Mouse (Mus musculus) midbrain, embryonic 13.5 days (tissue): Measurements from ENCODE around the gene Kmt2d. TPM values are rescaled to one million over a fixed set of nuclear protein-coding genes. Genes with fewer than 3 reads are reported as not detected.

Experiments used
- ATAC-seq: fragments of 200-750 bp; cut with Nextera tagmentation; 2 replicates; pipeline ENCODE4 v1.8.0; 2017; ENCODE audit warnings: mild to moderate bottlenecking, moderate TSS enrichment, moderate library complexity
- H3K27ac ChIP-seq: fragments of 300-500 bp; sonication (generic); 2 replicates; pipeline ENCODE4 v1.5.1; 2015; ENCODE audit warnings: inconsistent platforms, mild to moderate bottlenecking, moderate library complexity
- H3K27me3 ChIP-seq: fragments of 300-500 bp; sonication (generic); 2 replicates; pipeline ENCODE4 v1.6.1; 2015; ENCODE audit warnings: mild to moderate bottlenecking, inconsistent platforms
- H3K36me3 ChIP-seq: fragments of 300-500 bp; sonication (generic); 2 replicates; pipeline ENCODE4 v1.6.1; 2015; ENCODE audit warnings: mild to moderate bottlenecking, inconsistent platforms
- H3K4me1 ChIP-seq: fragments of 300-500 bp; sonication (generic); replicated peaks from 2 replicates; pipeline ENCODE4 v1.6.1; 2015; ENCODE audit warnings: inconsistent platforms
- H3K4me2 ChIP-seq: fragments of 300-500 bp; sonication (generic); replicated peaks from 2 replicates; pipeline ENCODE4 v1.6.1; 2015; ENCODE audit warnings: moderate library complexity, mild to moderate bottlenecking, inconsistent platforms
- H3K4me3 ChIP-seq: fragments of 300-500 bp; sonication (generic); replicated peaks from 2 replicates; pipeline ENCODE4 v1.5.1; 2015; ENCODE audit warnings: mild to moderate bottlenecking, inconsistent platforms
- H3K9ac ChIP-seq: fragments of 300-500 bp; sonication (generic); replicated peaks from 2 replicates; pipeline ENCODE4 v1.6.1; 2015; ENCODE audit warnings: mild to moderate bottlenecking, inconsistent platforms
- H3K9me3 ChIP-seq: fragments of 300-500 bp; sonication (generic); 2 replicates; pipeline ENCODE4 v1.6.1; 2016; ENCODE audit warnings: mild to moderate bottlenecking, inconsistent platforms
- WGBS: fragments of 180-500 bp; shearing (Covaris S2); methylation state at CpG from one replicate; pipeline ENCODE4 v1.1.7; 2015; 5-methylcytosine and 5-hydroxymethylcytosine counted together
- polyA plus RNA-seq: library from polyadenylated mRNA; unstranded; fragments of >200 nt; fragmentation: Nextera tagmentation; extraction: Ambion mirVana; gene quantifications from 2 replicates; pipeline ENCODE4 v1.2.1, GENCODE M21; 2015

Kmt2d gene
- polyA plus RNA-seq, 1 experiment from 2014 or later = 13.9 TPM

DNA sequence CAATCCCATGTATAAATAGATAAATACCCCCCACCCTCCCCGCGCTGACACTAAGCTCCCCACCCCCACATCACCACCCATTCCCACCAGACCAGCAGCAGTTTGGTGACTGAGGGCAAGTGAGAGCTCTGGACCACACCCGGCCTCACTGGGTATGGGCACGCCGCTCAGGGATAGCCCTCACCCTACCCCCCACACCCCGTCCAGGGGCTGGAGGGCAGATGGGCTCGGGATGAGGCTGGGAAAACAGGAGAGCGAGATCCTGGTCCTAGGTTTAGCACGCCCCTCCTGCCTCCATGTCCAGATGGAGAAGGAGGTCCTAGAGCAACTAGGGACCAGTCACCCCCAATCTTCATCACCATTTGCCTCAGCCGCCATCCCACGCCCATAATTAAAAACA is 37.7 kb downstream of the Kmt2d start:
- 88% methylated on average over 11 of the region's 11 CpGs for WGBS
- H3K4me3 ChIP-seq = no peak overlapping the region
- no peaks in the 10 kb centered on the region for H3K9me3 ChIP-seq
- H3K4me1 ChIP-seq = peaks cover 17% of the 10 kb centered on the region
- no peak for ATAC-seq
- H3K9ac ChIP-seq = no peak overlapping the region
- no peaks in the 10 kb centered on the region for H3K27me3 ChIP-seq
- no peak overlapping the region for H3K27ac ChIP-seq
- H3K36me3 ChIP-seq = peaks cover 53% of the 10 kb centered on the region
- no peak overlapping the region for H3K4me2 ChIP-seq

DNA sequence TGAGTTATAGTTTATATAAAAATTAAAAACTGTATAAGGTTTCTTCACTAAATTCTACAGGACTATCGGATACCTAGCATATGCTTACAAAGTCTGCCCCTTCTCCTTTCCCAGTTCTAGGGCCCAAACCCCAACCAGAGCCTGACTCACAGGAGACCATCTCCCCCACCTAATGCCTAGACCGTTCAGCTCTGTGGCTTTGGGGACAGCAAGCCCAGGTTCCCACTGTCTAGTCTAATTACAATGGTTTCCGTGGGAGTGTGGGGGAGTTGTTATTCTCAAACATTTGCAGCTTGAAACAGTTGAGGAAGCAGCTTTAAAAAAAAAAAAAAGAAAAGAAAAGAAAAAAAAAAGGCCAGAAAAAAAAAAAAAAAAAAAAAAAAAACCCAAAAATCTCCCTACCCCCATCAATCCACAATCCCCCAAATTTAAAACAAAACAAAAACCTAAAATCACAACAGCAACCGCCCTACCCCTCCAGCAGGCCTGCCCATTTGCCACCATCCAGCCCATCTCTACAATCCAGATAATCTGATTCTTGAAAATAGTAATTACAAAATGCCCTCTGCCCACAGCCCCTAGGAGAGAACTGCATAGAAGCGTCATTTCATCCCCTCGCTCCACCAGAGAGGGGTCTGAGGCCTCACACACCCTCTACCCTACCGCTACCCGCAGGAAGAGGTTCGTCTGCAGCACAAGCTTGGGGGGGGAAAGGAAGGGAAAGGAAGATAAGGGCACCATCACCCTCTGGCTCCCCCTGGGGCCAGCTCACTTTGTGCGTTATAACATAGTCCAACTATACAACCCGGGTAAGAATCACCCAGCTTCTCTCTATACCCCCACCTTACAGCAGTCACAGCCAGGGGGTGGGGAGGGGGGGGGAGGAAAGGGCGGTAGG is 38.6 kb downstream of the Kmt2d start:
- no peaks in the 10 kb centered on the region for H3K27me3 ChIP-seq
- H3K4me1 ChIP-seq = peaks cover 17% of the 10 kb centered on the region
- H3K27ac ChIP-seq = peak overlapping the region; percentile 65
- H3K9me3 ChIP-seq = no peaks in the 10 kb centered on the region
- no peak for ATAC-seq
- peaks cover 47% of the 10 kb centered on the region for H3K36me3 ChIP-seq
- peak overlapping the region; percentile 81; the same call in 1 of the 2 replicates for H3K4me2 ChIP-seq
- 0 out of 2 replicates have a peak overlapping the region, but pooled peaks have one; percentile 6 for H3K9ac ChIP-seq
- no peak overlapping the region for H3K4me3 ChIP-seq
- 67% methylated on average over 12 of the region's 12 CpGs for WGBS

- Histone ChIP-seq H3K36me3 (peaks cover 40% of the 10 kb centered on the region), H3K27me3 (no peaks in the 10 kb centered on the region), H3K4me3 (peak overlapping the region; percentile 77), H3K27ac (peak overlapping the region; percentile 81), H3K4me1 (peaks cover 17% of the 10 kb centered on the region), H3K9me3 (no peaks in the 10 kb centered on the region), H3K9ac (0 out of 2 replicates have a peak overlapping the region, but pooled peaks have one; percentile 84), H3K4me2 (peak overlapping the region; percentile 81)
- peak; percentile 59 for ATAC-seq
- 19% methylated on average over 9 of the region's 9 CpGs for WGBS
Observed at GRCm38 (mm10) chr15:98831684-98832035, 39.3 kb downstream of the Kmt2d start.

DNA sequence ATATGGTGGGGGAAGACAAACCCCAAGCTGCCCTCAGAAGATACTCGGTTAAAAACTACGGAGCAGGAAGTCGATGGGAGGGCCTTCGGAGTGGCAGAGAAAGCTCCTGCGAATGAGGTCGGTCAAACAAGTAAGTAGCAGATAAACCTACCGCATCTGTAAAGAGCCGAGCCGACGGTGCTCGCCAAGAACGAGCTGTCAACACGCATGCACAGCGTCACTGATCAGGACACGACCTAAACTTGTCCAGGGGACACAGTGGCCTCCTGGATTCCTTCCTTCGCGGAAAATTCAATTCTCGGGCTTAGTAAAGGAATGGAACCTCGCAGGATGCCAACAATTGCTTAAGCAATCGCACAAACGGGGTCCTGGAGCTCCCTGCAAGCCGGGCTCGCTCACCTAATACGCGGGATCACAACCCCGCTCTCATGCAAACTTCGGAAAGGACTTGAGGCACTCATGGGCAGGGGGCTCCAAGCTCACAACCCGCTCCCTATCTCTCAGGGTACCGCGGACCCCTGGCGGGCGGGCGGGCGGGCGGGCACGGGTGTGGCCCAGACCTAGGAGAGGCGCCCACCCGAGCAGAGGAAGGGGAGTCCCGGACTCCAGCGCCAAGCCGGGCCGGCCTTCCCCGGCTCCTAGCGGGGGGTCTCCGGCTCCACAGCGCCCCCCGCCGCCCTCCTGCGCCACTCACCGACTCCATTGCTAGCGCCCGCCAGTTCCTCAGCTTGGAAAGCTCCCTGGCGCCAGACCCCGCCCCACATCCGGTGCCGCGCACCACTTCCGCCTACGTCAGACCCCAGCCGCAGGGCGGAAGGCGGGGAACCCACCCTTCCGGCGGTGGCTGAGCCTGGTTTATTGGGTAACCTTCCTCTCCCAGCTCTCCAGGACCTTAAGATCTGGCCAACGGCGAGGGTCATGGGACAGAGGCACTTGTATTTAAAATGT is 40.0 kb downstream of the Kmt2d start, which contains the start of gene Prkag1:
Gene Prkag1, minus strand, starts transcription at position 786 of the 948 bp plus-strand sequence.
- Histone ChIP-seq H3K27ac (peak within 1 kb of the TSS; percentile 81), H3K4me3 (peak within 1 kb of the TSS; percentile 77), H3K4me1 (peaks cover 17% of the 10 kb centered on the region), H3K27me3 (no peaks in the 10 kb centered on the region), H3K9me3 (no peaks in the 10 kb centered on the region), H3K36me3 (peaks cover 33% of the 10 kb centered on the region), H3K9ac (peak within 1 kb of the TSS; percentile 84), H3K4me2 (peak within 1 kb of the TSS; percentile 81)
- WGBS = under 1% methylated on average over 51 of the region's 66 CpGs
- peak; percentile 98 for ATAC-seq

DNA sequence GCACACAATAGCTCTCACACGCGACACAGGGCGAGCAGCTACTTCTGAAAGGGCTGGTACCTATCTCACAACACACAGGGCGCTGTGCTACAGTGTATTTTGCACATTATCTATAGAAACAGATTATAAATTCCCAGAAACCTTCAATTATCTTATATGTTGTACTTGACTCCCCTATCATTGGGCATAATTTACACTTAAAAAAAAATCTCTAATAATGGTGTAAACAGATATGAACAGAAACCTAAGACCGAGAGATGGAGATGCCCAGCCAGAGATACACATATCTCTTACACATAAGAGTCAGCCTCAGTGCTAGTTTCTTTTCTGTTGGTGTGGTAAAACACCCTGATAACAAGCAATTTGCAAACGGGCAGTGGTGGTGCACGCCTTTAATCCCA is 43.4 kb downstream of the Kmt2d start:
- Histone ChIP-seq H3K36me3 (peaks cover 34% of the 10 kb centered on the region), H3K4me1 (peaks cover 17% of the 10 kb centered on the region), H3K9ac (no peak overlapping the region), H3K27me3 (no peaks in the 10 kb centered on the region), H3K4me3 (no peak overlapping the region), H3K4me2 (no peak overlapping the region), H3K9me3 (no peaks in the 10 kb centered on the region), H3K27ac (no peak overlapping the region)
- WGBS = 88% methylated on average over 7 of the region's 7 CpGs
- ATAC-seq = no peak

DNA sequence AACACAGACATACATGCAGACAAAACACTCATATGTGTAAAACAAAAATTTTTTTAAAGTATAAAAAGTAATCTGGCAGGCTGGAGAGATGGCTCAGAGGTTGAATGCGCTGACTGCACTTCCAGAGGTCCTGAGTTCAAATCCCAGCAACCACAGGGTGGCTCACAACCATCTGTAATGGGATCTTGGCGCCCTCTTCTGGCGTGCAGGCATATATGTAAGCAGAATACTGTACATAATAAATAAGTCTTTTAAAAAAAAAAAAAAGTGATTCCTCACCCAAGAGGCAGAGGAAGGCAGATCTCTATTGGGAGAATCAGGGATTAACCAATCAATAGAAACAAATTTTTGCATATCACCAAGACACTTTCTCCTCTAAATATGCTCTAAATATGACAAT is 47.6 kb downstream of the Kmt2d start:
- ATAC-seq = no peak
- no peak overlapping the region for H3K27ac ChIP-seq
- peaks cover 43% of the 10 kb centered on the region for H3K36me3 ChIP-seq
- no peak overlapping the region for H3K9ac ChIP-seq
- no peaks in the 10 kb centered on the region for H3K27me3 ChIP-seq
- no peak overlapping the region for H3K4me3 ChIP-seq
- no peak overlapping the region for H3K4me2 ChIP-seq
- no peaks in the 10 kb centered on the region for H3K4me1 ChIP-seq
- WGBS = 73% methylated on average over 3 of the region's 3 CpGs
- no peaks in the 10 kb centered on the region for H3K9me3 ChIP-seq

DNA sequence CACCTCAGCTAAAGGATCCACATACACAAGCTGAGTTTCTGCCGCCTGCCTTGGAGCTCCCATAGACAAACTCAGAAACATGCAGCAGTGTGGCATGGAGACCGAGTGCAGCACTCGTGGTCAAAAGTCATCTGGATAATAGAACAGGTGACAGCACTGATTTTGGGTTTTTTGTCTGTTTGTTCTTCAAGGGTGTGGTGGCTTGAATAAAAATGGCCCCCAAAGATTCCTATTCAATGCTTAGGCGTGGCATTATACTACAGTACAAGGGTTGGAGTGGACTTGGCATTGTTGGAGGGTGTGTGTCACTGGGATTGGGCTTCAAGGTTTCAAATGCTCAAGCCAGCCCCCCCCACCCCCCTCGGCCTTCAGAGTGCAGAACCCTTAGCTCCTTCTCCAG is 48.9 kb downstream of the Kmt2d start:
- Histone ChIP-seq H3K27me3 (no peaks in the 10 kb centered on the region), H3K4me2 (no peak overlapping the region), H3K27ac (no peak overlapping the region), H3K36me3 (peaks cover 40% of the 10 kb centered on the region), H3K9me3 (no peaks in the 10 kb centered on the region), H3K4me3 (no peak overlapping the region), H3K9ac (no peak overlapping the region), H3K4me1 (no peaks in the 10 kb centered on the region)
- WGBS = 91% methylated on average over 5 of the region's 5 CpGs
- ATAC-seq = no peak

GRCm38 (mm10) chr15:98821403-98821802 is 49.6 kb downstream of the Kmt2d start:
- Histone ChIP-seq H3K27me3 (no peaks in the 10 kb centered on the region), H3K9me3 (no peaks in the 10 kb centered on the region), H3K27ac (no peak overlapping the region), H3K9ac (no peak overlapping the region), H3K36me3 (peaks cover 45% of the 10 kb centered on the region), H3K4me1 (no peaks in the 10 kb centered on the region), H3K4me3 (no peak overlapping the region), H3K4me2 (no peak overlapping the region)
- no peak for ATAC-seq
- WGBS = 25% methylated on average over 10 of the region's 10 CpGs

GRCm38 (mm10) chr15:98820937-98821336 is 50.1 kb downstream of the Kmt2d start:
- H3K4me1 ChIP-seq = no peaks in the 10 kb centered on the region
- H3K4me3 ChIP-seq = no peak overlapping the region
- no peaks in the 10 kb centered on the region for H3K9me3 ChIP-seq
- no peaks in the 10 kb centered on the region for H3K27me3 ChIP-seq
- H3K27ac ChIP-seq = no peak overlapping the region
- no peak for ATAC-seq
- H3K9ac ChIP-seq = no peak overlapping the region
- H3K4me2 ChIP-seq = no peak overlapping the region
- WGBS = 86% methylated on average over 4 of the region's 4 CpGs
- peaks cover 48% of the 10 kb centered on the region for H3K36me3 ChIP-seq

DNA sequence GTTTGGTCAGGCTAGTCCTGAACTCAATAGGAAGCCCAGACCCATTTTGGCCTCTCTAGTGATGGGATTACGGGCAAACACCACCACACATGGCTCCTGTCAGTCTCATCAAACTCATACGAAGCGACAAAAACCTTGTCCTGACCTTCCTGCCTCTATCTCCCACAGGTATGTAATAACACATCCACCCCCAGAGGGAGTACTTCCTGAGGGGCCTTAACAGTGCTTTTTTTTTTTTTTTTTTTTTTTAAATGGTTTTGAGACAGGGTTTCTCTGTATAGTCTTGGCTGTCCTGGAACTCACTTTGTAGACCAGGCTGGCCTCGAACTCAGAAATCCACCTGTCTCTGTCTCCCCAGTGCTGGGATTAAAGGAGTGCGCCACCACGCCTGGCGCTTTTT is 52.8 kb downstream of the Kmt2d start:
- Histone ChIP-seq H3K4me2 (no peak overlapping the region), H3K9ac (no peak overlapping the region), H3K4me3 (no peak overlapping the region), H3K4me1 (no peaks in the 10 kb centered on the region), H3K9me3 (no peaks in the 10 kb centered on the region), H3K27ac (no peak overlapping the region), H3K36me3 (peaks cover 48% of the 10 kb centered on the region), H3K27me3 (no peaks in the 10 kb centered on the region)
- 93% methylated on average over 7 of the region's 7 CpGs for whole genome bisulfite sequencing
- ATAC-seq = no peak

GRCm38 (mm10) chr15:98812741-98813424 is 58.1 kb downstream of the Kmt2d start:
- peaks cover 13% of the 10 kb centered on the region for H3K4me1 ChIP-seq
- H3K9me3 ChIP-seq = no peaks in the 10 kb centered on the region
- 84% methylated on average over 20 of the region's 20 CpGs for WGBS
- H3K4me3 ChIP-seq = no peak overlapping the region
- peaks cover 33% of the 10 kb centered on the region for H3K27me3 ChIP-seq
- H3K9ac ChIP-seq = no peak overlapping the region
- no peak overlapping the region for H3K27ac ChIP-seq
- H3K4me2 ChIP-seq = no peak overlapping the region
- ATAC-seq = no peak
- peaks cover 54% of the 10 kb centered on the region for H3K36me3 ChIP-seq
